16 mouse cellular contexts compared by ENCODE assay signal in the genomic region with DNA sequence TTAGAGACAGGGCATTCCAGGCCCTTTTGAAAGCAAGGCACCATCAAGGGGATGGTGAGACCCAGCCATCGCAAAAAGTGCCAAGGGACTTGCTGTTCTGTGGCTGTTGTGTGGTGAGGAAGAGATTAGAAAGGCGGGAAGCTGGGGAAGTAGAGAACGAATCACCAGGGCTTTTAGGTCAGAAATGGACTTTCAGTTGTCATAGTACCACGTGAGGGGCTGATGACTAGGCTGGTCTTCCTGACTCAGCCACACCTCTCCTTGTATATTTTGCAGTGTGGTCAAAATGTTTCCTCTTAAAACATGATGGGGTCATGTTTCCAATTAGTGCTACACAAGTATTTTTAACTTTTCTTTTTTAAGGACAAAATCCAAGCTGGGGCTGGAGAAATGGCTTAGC. TPM values are rescaled to one million over a fixed set of nuclear protein-coding genes. Genes with fewer than 3 reads are reported as not detected.
"Had no signal": no experiment of that assay in that cellular context is flagged by ENCODE, and none has a peak within 500 bp of the region (broad histone marks: within the 10 kb centered on the region; RNA-seq: fewer than 3 reads in every experiment).

No protein-coding gene starts in this region.

- H3K9me3 ChIP-seq: limb, embryonic 15.5 days; liver, embryonic 12.5 days; megakaryocyte, embryonic 14.5 days; midbrain, embryonic 12.5 days had no signal

- H3K27ac ChIP-seq: liver, embryonic 12.5 days; midbrain, embryonic 12.5 days; stomach, postnatal 0 days had no signal

- H3K4me1 ChIP-seq: liver, embryonic 12.5 days had no signal

- H3K4me3 ChIP-seq: limb, embryonic 15.5 days; liver, embryonic 12.5 days; megakaryocyte, embryonic 14.5 days; midbrain, embryonic 12.5 days had no signal

- H3K4me2 ChIP-seq: limb, embryonic 15.5 days; liver, embryonic 12.5 days; midbrain, embryonic 12.5 days had no signal

- DNase-seq: kidney, adult 8-10 months; kidney, postnatal 25 days; layer of hippocampus, adult 9-11 months; left cerebral cortex, postnatal 4 days; right cerebral cortex, adult 18-20 months; thymus, postnatal 4 days had no signal

- H3K36me3 ChIP-seq: limb, embryonic 15.5 days; midbrain, embryonic 12.5 days had no signal

- H3K27me3 ChIP-seq: limb, embryonic 15.5 days; liver, embryonic 12.5 days had no signal

- H3K9ac ChIP-seq: limb, embryonic 15.5 days; liver, embryonic 12.5 days; midbrain, embryonic 12.5 days had no signal

- ATAC-seq: intestine, postnatal 0 days had no signal

RNA-seq across cellular contexts. Expression of a gene that starts 17.7 kb away (rescaled TPM):
- total RNA-seq: left cerebral cortex, postnatal 4 days; midbrain, postnatal 0 days had no signal
- polyA plus RNA-seq: intestine, postnatal 0 days; kidney, embryonic 16.5 days; limb, embryonic 15.5 days; lung, embryonic 16.5 days; neural tube, embryonic 14.5 days had no signal
